Mouse (Mus musculus) forebrain, embryonic 15.5 days (tissue): ENCODE measurements around the gene Cd274. TPM values are rescaled to one million over a fixed set of nuclear protein-coding genes. Genes with fewer than 3 reads are reported as not detected.

Experiments used
- ATAC-seq: fragments of 200-750 bp; cut with Nextera tagmentation; replicated peaks from 2 replicates; pipeline ENCODE4 v1.8.0; 2017; ENCODE audit warnings: mild to moderate bottlenecking, moderate TSS enrichment, moderate library complexity
- H3K27ac ChIP-seq: fragments of 300-500 bp; sonication (generic); replicated peaks from 2 replicates; pipeline ENCODE4 v1.5.1; 2015; ENCODE audit warnings: mild to moderate bottlenecking, inconsistent platforms
- H3K27me3 ChIP-seq: fragments of 300-500 bp; sonication (generic); 2 replicates; pipeline ENCODE4 v1.6.1; 2015; ENCODE audit warnings: inconsistent platforms
- H3K36me3 ChIP-seq: fragments of 300-500 bp; sonication (generic); 2 replicates; pipeline ENCODE4 v1.6.1; 2015; ENCODE audit warnings: mild to moderate bottlenecking, inconsistent platforms
- H3K4me1 ChIP-seq: fragments of 300-500 bp; sonication (generic); 2 replicates; pipeline ENCODE4 v1.6.1; 2015; ENCODE audit warnings: inconsistent platforms
- H3K4me2 ChIP-seq: fragments of 300-500 bp; sonication (generic); replicated peaks from 2 replicates; pipeline ENCODE4 v1.6.1; 2015; ENCODE audit warnings: mild to moderate bottlenecking, inconsistent platforms
- H3K4me3 ChIP-seq: fragments of 300-500 bp; sonication (generic); 2 replicates; pipeline ENCODE4 v1.5.1; 2015; ENCODE audit warnings: mild to moderate bottlenecking, inconsistent platforms
- H3K9ac ChIP-seq: fragments of 300-500 bp; sonication (generic); replicated peaks from 2 replicates; pipeline ENCODE4 v1.6.1; 2015; ENCODE audit warnings: mild to moderate bottlenecking, inconsistent platforms
- H3K9me3 ChIP-seq: fragments of 300-500 bp; sonication (generic); 2 replicates; pipeline ENCODE4 v1.6.1; 2016; ENCODE audit warnings: inconsistent platforms
- WGBS: fragments of 180-500 bp; shearing (Covaris S2); methylation state at CpG from one replicate; pipeline ENCODE4 v1.1.7; 2015; ENCODE audit warnings: mixed read lengths; 5-methylcytosine and 5-hydroxymethylcytosine counted together
- polyA plus RNA-seq: library from polyadenylated mRNA; unstranded; fragments of >200 nt; fragmentation: Nextera tagmentation; extraction: Ambion mirVana; gene quantifications from 2 replicates; pipeline ENCODE4 v1.2.1, GENCODE M21; 2015

Gene Cd274
- polyA plus RNA-seq, 1 experiment from 2014 or later, result 0.78 TPM

GRCm38 (mm10) chr19:29419506-29419905, 52.3 kb downstream of the Cd274 start:
- H3K27ac ChIP-seq, result no peak overlapping the region
- H3K27me3 ChIP-seq, result no peaks in the 10 kb centered on the region
- no peak overlapping the region for H3K4me3 ChIP-seq
- 74% methylated on average over 3 of the region's 3 CpGs for WGBS
- H3K9me3 ChIP-seq, result no peaks in the 10 kb centered on the region
- H3K4me1 ChIP-seq, result no peaks in the 10 kb centered on the region
- H3K36me3 ChIP-seq, result no peaks in the 10 kb centered on the region
- H3K4me2 ChIP-seq, result no peak overlapping the region
- no peak overlapping the region for H3K9ac ChIP-seq
- no peak for ATAC-seq

GRCm38 (mm10) chr19:29419946-29420345, 52.7 kb downstream of the Cd274 start:
- no peaks in the 10 kb centered on the region for H3K27me3 ChIP-seq
- no peaks in the 10 kb centered on the region for H3K36me3 ChIP-seq
- no peak overlapping the region for H3K27ac ChIP-seq
- no peak overlapping the region for H3K4me3 ChIP-seq
- H3K4me1 ChIP-seq, result no peaks in the 10 kb centered on the region
- no peak overlapping the region for H3K9ac ChIP-seq
- ATAC-seq, result no peak
- no peaks in the 10 kb centered on the region for H3K9me3 ChIP-seq
- no peak overlapping the region for H3K4me2 ChIP-seq

- WGBS, result 75% methylated on average over 8 of the region's 8 CpGs
- no peak overlapping the region for H3K9ac ChIP-seq
- H3K4me2 ChIP-seq, result no peak overlapping the region
- no peak overlapping the region for H3K4me3 ChIP-seq
- no peaks in the 10 kb centered on the region for H3K4me1 ChIP-seq
- H3K9me3 ChIP-seq, result no peaks in the 10 kb centered on the region
- no peaks in the 10 kb centered on the region for H3K36me3 ChIP-seq
- H3K27me3 ChIP-seq, result no peaks in the 10 kb centered on the region
- no peak overlapping the region for H3K27ac ChIP-seq
- no peak for ATAC-seq
These were observed 53.1 kb downstream of the Cd274 start for GRCm38 (mm10) chr19:29420397-29420796.

- no peak overlapping the region for H3K4me2 ChIP-seq
- H3K4me1 ChIP-seq, result no peaks in the 10 kb centered on the region
- no peak overlapping the region for H3K9ac ChIP-seq
- no peaks in the 10 kb centered on the region for H3K9me3 ChIP-seq
- ATAC-seq, result no peak
- no peaks in the 10 kb centered on the region for H3K27me3 ChIP-seq
- H3K36me3 ChIP-seq, result no peaks in the 10 kb centered on the region
- no peak overlapping the region for H3K4me3 ChIP-seq
- H3K27ac ChIP-seq, result no peak overlapping the region
- WGBS, result 79% methylated on average over 16 of the region's 16 CpGs
These were observed 54.9 kb downstream of the Cd274 start for GRCm38 (mm10) chr19:29422013-29422645.

- H3K4me1 ChIP-seq, result no peaks in the 10 kb centered on the region
- H3K27ac ChIP-seq, result no peak overlapping the region
- no peak overlapping the region for H3K4me2 ChIP-seq
- ATAC-seq, result no peak
- H3K9me3 ChIP-seq, result no peaks in the 10 kb centered on the region
- H3K27me3 ChIP-seq, result no peaks in the 10 kb centered on the region
- no peak overlapping the region for H3K4me3 ChIP-seq
- no peaks in the 10 kb centered on the region for H3K36me3 ChIP-seq
- 82% methylated on average over 7 of the region's 7 CpGs for WGBS
- no peak overlapping the region for H3K9ac ChIP-seq
These were observed 55.5 kb downstream of the Cd274 start for GRCm38 (mm10) chr19:29422796-29423195.

- Histone ChIP-seq H3K27me3 (no peaks in the 10 kb centered on the region), H3K4me2 (no peak overlapping the region), H3K9ac (no peak overlapping the region), H3K9me3 (no peaks in the 10 kb centered on the region), H3K4me3 (no peak overlapping the region), H3K27ac (no peak overlapping the region), H3K4me1 (no peaks in the 10 kb centered on the region), H3K36me3 (no peaks in the 10 kb centered on the region)
- no peak for ATAC-seq
- WGBS, result 85% methylated on average over 3 of the region's 3 CpGs
These were observed 63.3 kb downstream of the Cd274 start for GRCm38 (mm10) chr19:29430516-29430915.

GRCm38 (mm10) chr19:29430953-29431352, 63.7 kb downstream of the Cd274 start:
- H3K9me3 ChIP-seq, result no peaks in the 10 kb centered on the region
- no peak overlapping the region for H3K27ac ChIP-seq
- 87% methylated on average over 3 of the region's 3 CpGs for WGBS
- no peaks in the 10 kb centered on the region for H3K4me1 ChIP-seq
- H3K27me3 ChIP-seq, result no peaks in the 10 kb centered on the region
- H3K36me3 ChIP-seq, result no peaks in the 10 kb centered on the region
- no peak for ATAC-seq
- H3K4me2 ChIP-seq, result no peak overlapping the region
- no peak overlapping the region for H3K4me3 ChIP-seq
- no peak overlapping the region for H3K9ac ChIP-seq

GRCm38 (mm10) chr19:29436793-29437479, 69.7 kb downstream of the Cd274 start:
- Histone ChIP-seq H3K9ac (no peak overlapping the region), H3K4me1 (no peaks in the 10 kb centered on the region), H3K4me2 (no peak overlapping the region), H3K9me3 (no peaks in the 10 kb centered on the region), H3K27ac (no peak overlapping the region), H3K36me3 (no peaks in the 10 kb centered on the region), H3K4me3 (no peak overlapping the region), H3K27me3 (no peaks in the 10 kb centered on the region)
- ATAC-seq, result no peak
- WGBS, result 85% methylated on average over 18 of the region's 18 CpGs

Other genes with a start within 250 kb of the Cd274 start
- 19.2 and 19.8 TPM in 2 replicates for gene Jak2, start 115.6 kb upstream of the Cd274 start, polyA plus RNA-seq
- gene Insl6, start 42.1 kb upstream of the Cd274 start, polyA plus RNA-seq, result 1.3 and 1.4 TPM in 2 replicates
- gene Rln1, start 32.8 kb upstream of the Cd274 start, polyA plus RNA-seq, result 1.8 and 3.4 TPM in 2 replicates
- gene Plgrkt, start 65 bp upstream of the Cd274 start, polyA plus RNA-seq, result 105 and 107 TPM in 2 replicates
- gene Pdcd1lg2, start 43.5 kb downstream of the Cd274 start, polyA plus RNA-seq, result not detected in 2 replicates
- gene Ric1, start 154.8 kb downstream of the Cd274 start, polyA plus RNA-seq, result 13.2 and 13.4 TPM in 2 replicates